ENCODE assay signal across 12 mouse cellular contexts in the genomic region with DNA sequence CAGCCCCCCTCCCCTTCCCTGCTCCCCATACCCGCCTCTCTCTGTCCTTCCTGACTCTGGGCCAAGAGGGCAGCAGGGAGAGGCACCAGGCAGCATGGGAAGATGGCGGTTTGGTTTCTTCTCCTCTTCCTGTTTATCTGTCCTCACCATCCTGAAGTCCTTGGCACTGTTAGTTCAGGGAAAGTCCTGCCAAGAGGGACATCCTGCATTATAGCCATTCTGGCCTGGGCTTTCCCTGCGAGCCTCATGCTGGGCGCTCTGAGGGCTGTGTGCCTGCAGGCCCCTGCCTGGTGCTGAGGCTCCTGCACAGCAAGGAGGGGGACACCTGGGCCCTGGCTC. TPM values are rescaled to one million over a fixed set of nuclear protein-coding genes. Genes with fewer than 3 reads are reported as not detected.
DNase-seq lines count a peak whose midpoint lies in the region; ATAC-seq lines count a peak whose summit lies in the region.
"Had no signal": no experiment of that assay in that cellular context is flagged by ENCODE, and none has a peak within 500 bp of the region (broad histone marks: within the 10 kb centered on the region; RNA-seq: fewer than 3 reads in every experiment).

No protein-coding gene starts in this region.

- 0 out of 2 replicates have a peak overlapping the region, but pooled peaks have one; percentile 10 for H3K27ac ChIP-seq in heart, embryonic 11.5 days (ENCODE audit: low read depth, low read length)
- H3K27ac ChIP-seq in midbrain, embryonic 10.5 days (replicated peaks): 0 out of 2 replicates have a peak overlapping the region, but pooled peaks have one; percentile 52
- H3K27ac ChIP-seq in midbrain, embryonic 14.5 days (replicated peaks; ENCODE audit: low read depth, low read length): no peak overlapping the region
- no peak overlapping the region for H3K27ac ChIP-seq in forebrain, embryonic 11.5 days (ENCODE audit: low read depth, low read length)
- H3K27ac ChIP-seq: limb, embryonic 15.5 days; midbrain, embryonic 13.5 days had no signal

- H3K4me3 ChIP-seq in heart, embryonic 11.5 days (ENCODE audit: low read depth, low read length): no peak overlapping the region
- H3K4me3 ChIP-seq in midbrain, embryonic 10.5 days: no peak overlapping the region
- H3K4me3 ChIP-seq in midbrain, embryonic 14.5 days (replicated peaks; ENCODE audit: low read depth, low read length): no peak overlapping the region
- no peak overlapping the region for H3K4me3 ChIP-seq in forebrain, embryonic 11.5 days (ENCODE audit: low read depth, low read length)
- H3K4me3 ChIP-seq: erythroblast, embryonic 14.5 days; limb, embryonic 15.5 days; midbrain, embryonic 13.5 days had no signal

- no peak overlapping the region for H3K4me2 ChIP-seq in heart, embryonic 11.5 days
- no peak overlapping the region for H3K4me2 ChIP-seq in midbrain, embryonic 14.5 days (ENCODE audit: low read length)
- no peak overlapping the region for H3K4me2 ChIP-seq in forebrain, embryonic 11.5 days (ENCODE audit: low read depth, low read length, severe bottlenecking)
- H3K4me2 ChIP-seq: limb, embryonic 15.5 days; midbrain, embryonic 13.5 days had no signal

- no peak for ATAC-seq in heart, embryonic 11.5 days (replicated peaks; ENCODE audit: insufficient number of reproducible peaks, low FRiP score, low TSS enrichment)
- no peak for ATAC-seq in midbrain, embryonic 14.5 days (ENCODE audit: low FRiP score, low TSS enrichment)
- no peak for ATAC-seq in forebrain, embryonic 11.5 days (replicated peaks; ENCODE audit: low FRiP score)
- ATAC-seq: midbrain, embryonic 13.5 days had no signal

- intact Hi-C loops in heart, postnatal 10 days (cut with DNase I): no loop called here

- WGBS in heart, embryonic 11.5 days (ENCODE audit: insufficient replicate concordance): 62% methylated on average over 4 of the region's 4 CpGs
- WGBS in midbrain, embryonic 10.5 days: 67% methylated on average over 4 of the region's 4 CpGs
- 76% methylated on average over 4 of the region's 4 CpGs for WGBS in midbrain, embryonic 14.5 days
- 73% methylated on average over 4 of the region's 4 CpGs for WGBS in forebrain, embryonic 11.5 days

- H3K9me3 ChIP-seq in heart, embryonic 11.5 days (replicated peaks; ENCODE audit: control insufficient read depth, low read length): no peaks in the 10 kb centered on the region
- 0 out of 2 replicates have a peak, but pooled peaks cover 3% of the 10 kb centered on the region for H3K9me3 ChIP-seq in midbrain, embryonic 10.5 days (replicated peaks)
- no peaks in the 10 kb centered on the region for H3K9me3 ChIP-seq in midbrain, embryonic 14.5 days (ENCODE audit: control insufficient read depth, low read length)
- H3K9me3 ChIP-seq in forebrain, embryonic 11.5 days (ENCODE audit: control insufficient read depth, low read length): no peaks in the 10 kb centered on the region
- H3K9me3 ChIP-seq: limb, embryonic 15.5 days had no signal

- H3K4me1 ChIP-seq in heart, embryonic 11.5 days (ENCODE audit: control insufficient read depth, insufficient read depth, low read length): peaks cover 53% of the 10 kb centered on the region
- H3K4me1 ChIP-seq in midbrain, embryonic 10.5 days: peaks cover 54% of the 10 kb centered on the region
- no peaks in the 10 kb centered on the region for H3K4me1 ChIP-seq in midbrain, embryonic 14.5 days (ENCODE audit: control insufficient read depth, insufficient read depth, low read length)
- H3K4me1 ChIP-seq in forebrain, embryonic 11.5 days (replicated peaks; ENCODE audit: control insufficient read depth, insufficient read depth, low read length): 0 out of 2 replicates have a peak, but pooled peaks cover 1% of the 10 kb centered on the region
- H3K4me1 ChIP-seq: midbrain, embryonic 13.5 days had no signal

- no peak for DNase-seq in heart, postnatal 10 days
- no peak for DNase-seq in midbrain, embryonic 10.5 days (ENCODE audit: low spot score)
- no peak for DNase-seq in midbrain, embryonic 14.5 days
- DNase-seq in cerebellum, postnatal 36 days: peak; percentile 67 to 70
- peak; percentile 60 to 78 for DNase-seq in lung, postnatal 4 days
- DNase-seq in embryo, embryonic 10 days (ENCODE audit: low spot score): no peak
- no peak for DNase-seq in forebrain, embryonic 11.5 days (ENCODE audit: low spot score)
- DNase-seq: gastrocnemius, postnatal 10 days had no signal

- H3K9ac ChIP-seq in heart, embryonic 11.5 days (ENCODE audit: low read depth, low read length): peak overlapping the region; percentile 43; the same call in 1 of the 2 replicates
- no peak overlapping the region for H3K9ac ChIP-seq in midbrain, embryonic 14.5 days (replicated peaks; ENCODE audit: low read length)
- H3K9ac ChIP-seq in forebrain, embryonic 11.5 days (ENCODE audit: low read length): no peak overlapping the region
- H3K9ac ChIP-seq: limb, embryonic 15.5 days; midbrain, embryonic 13.5 days had no signal

- no peaks in the 10 kb centered on the region for H3K27me3 ChIP-seq in heart, embryonic 11.5 days (ENCODE audit: control insufficient read depth, insufficient read depth, low read length)
- no peaks in the 10 kb centered on the region for H3K27me3 ChIP-seq in midbrain, embryonic 10.5 days (ENCODE audit: low read depth, poor library complexity, severe bottlenecking)
- H3K27me3 ChIP-seq in midbrain, embryonic 14.5 days (ENCODE audit: control insufficient read depth, insufficient read depth, low read length): no peaks in the 10 kb centered on the region
- H3K27me3 ChIP-seq in forebrain, embryonic 11.5 days (ENCODE audit: control insufficient read depth, insufficient read depth, low read length): no peaks in the 10 kb centered on the region
- H3K27me3 ChIP-seq: limb, embryonic 15.5 days; midbrain, embryonic 13.5 days had no signal

- 0 out of 2 replicates have a peak, but pooled peaks cover 2% of the 10 kb centered on the region for H3K36me3 ChIP-seq in heart, embryonic 11.5 days (ENCODE audit: control insufficient read depth, insufficient read depth, low read length)
- 0 out of 2 replicates have a peak, but pooled peaks cover 2% of the 10 kb centered on the region for H3K36me3 ChIP-seq in midbrain, embryonic 10.5 days
- H3K36me3 ChIP-seq in midbrain, embryonic 14.5 days (ENCODE audit: control insufficient read depth, insufficient read depth, low read length): no peaks in the 10 kb centered on the region
- no peaks in the 10 kb centered on the region for H3K36me3 ChIP-seq in forebrain, embryonic 11.5 days (ENCODE audit: control insufficient read depth, insufficient read depth, low read length)
- H3K36me3 ChIP-seq: limb, embryonic 15.5 days; midbrain, embryonic 13.5 days had no signal

RNA-seq across cellular contexts. Expression of gene Pald1, which starts 10.8 kb away (rescaled TPM):
- polyA plus RNA-seq in heart, embryonic 11.5 days (2014; fragmentation: Nextera tagmentation; extraction: Ambion mirVana): 17.5 and 22.5 TPM in 2 replicates
- total RNA-seq in heart, postnatal 10 days (2021): 10 to 100 TPM; 43.3 to 44.7 TPM
- polyA plus RNA-seq in midbrain, embryonic 10.5 days (2016; fragmentation: Nextera tagmentation; extraction: Ambion mirVana): 35.8 and 36.1 TPM in 2 replicates
- polyA plus RNA-seq in midbrain, embryonic 14.5 days (2014; fragmentation: Nextera tagmentation; extraction: Ambion mirVana): 16.5 and 18.7 TPM in 2 replicates
- polyA plus RNA-seq in forebrain, embryonic 11.5 days (2014; fragmentation: Nextera tagmentation; extraction: Ambion mirVana): 21.3 and 22.9 TPM in 2 replicates

RNA-seq across cellular contexts. Expression of gene Nodal, which starts 45.2 kb away (rescaled TPM):
- not detected in 2 replicates for polyA plus RNA-seq in heart, embryonic 11.5 days (2014; fragmentation: Nextera tagmentation; extraction: Ambion mirVana)
- total RNA-seq in heart, postnatal 10 days (2021): under 1 TPM; 0.25 to 0.41 TPM
- 0.25 and 0.26 TPM in 2 replicates for polyA plus RNA-seq in midbrain, embryonic 10.5 days (2016; fragmentation: Nextera tagmentation; extraction: Ambion mirVana)
- polyA plus RNA-seq in midbrain, embryonic 14.5 days (2014; fragmentation: Nextera tagmentation; extraction: Ambion mirVana): not detected in 2 replicates
- not detected in 2 replicates for polyA plus RNA-seq in forebrain, embryonic 11.5 days (2014; fragmentation: Nextera tagmentation; extraction: Ambion mirVana)
- polyA plus RNA-seq: midbrain, embryonic 13.5 days had no signal

Comparison
In these comparisons a context has a peak if more than half of its experiments do, and no peak if none do; other contexts are left out.
1. H3K27ac ChIP-seq: peak in heart, embryonic 11.5 days (single experiment) and midbrain, embryonic 10.5 days (single experiment); none in midbrain, embryonic 14.5 days (single experiment) and forebrain, embryonic 11.5 days (single experiment).
2. DNase-seq: peak in cerebellum, postnatal 36 days (2 of 2) and lung, postnatal 4 days (2 of 2); none in heart, postnatal 10 days (0 of 2), midbrain, embryonic 10.5 days (single experiment), midbrain, embryonic 14.5 days (single experiment), embryo, embryonic 10 days (single experiment) and forebrain, embryonic 11.5 days (single experiment).